Mouse (Mus musculus) forebrain, embryonic 12.5 days (tissue): ENCODE measurements around the gene Letm1. TPM values are rescaled to one million over a fixed set of nuclear protein-coding genes. Genes with fewer than 3 reads are reported as not detected.

Source experiments
- ATAC-seq: fragments of 200-750 bp; cut with Nextera tagmentation; 2 replicates; pipeline ENCODE4 v1.8.0; 2017; ENCODE audit warnings: moderate TSS enrichment; ENCODE audit not compliant: low FRiP score
- H3K27ac ChIP-seq: fragments of 300-500 bp; sonication (generic); 2 replicates; pipeline ENCODE4 v1.5.1; 2016; ENCODE audit warnings: mild to moderate bottlenecking
- H3K27me3 ChIP-seq: fragments of 300-500 bp; sonication (generic); 2 replicates; pipeline ENCODE4 v1.6.1; 2016; ENCODE audit warnings: mild to moderate bottlenecking
- H3K36me3 ChIP-seq: fragments of 300-500 bp; sonication (generic); replicated peaks from 2 replicates; pipeline ENCODE4 v1.6.1; 2016; ENCODE audit warnings: mild to moderate bottlenecking
- H3K4me1 ChIP-seq: fragments of 300-500 bp; sonication (generic); 2 replicates; pipeline ENCODE4 v1.6.1; 2016
- H3K4me2 ChIP-seq: fragments of 300-500 bp; sonication (generic); 2 replicates; pipeline ENCODE4 v1.6.1; 2016; ENCODE audit warnings: mild to moderate bottlenecking, moderate library complexity
- H3K4me3 ChIP-seq: fragments of 300-500 bp; sonication (generic); replicated peaks from 2 replicates; pipeline ENCODE4 v1.5.1; 2016; ENCODE audit warnings: mild to moderate bottlenecking
- H3K9ac ChIP-seq: fragments of 300-500 bp; sonication (generic); 2 replicates; pipeline ENCODE4 v1.6.1; 2016; ENCODE audit warnings: mild to moderate bottlenecking
- H3K9me3 ChIP-seq: fragments of 300-500 bp; sonication (generic); 2 replicates; pipeline ENCODE4 v1.6.1; 2016
- WGBS: fragments of 180-500 bp; shearing (Covaris S2); methylation state at CpG from one replicate; pipeline ENCODE4 v1.1.7; 2016; 5-methylcytosine and 5-hydroxymethylcytosine counted together
- polyA plus RNA-seq: library from polyadenylated mRNA; unstranded; fragments of >200 nt; fragmentation: Nextera tagmentation; extraction: Ambion mirVana; gene quantifications from 2 replicates; pipeline ENCODE4 v1.2.1, GENCODE M21; 2016

Letm1 gene
- polyA plus RNA-seq, 1 experiment from 2014 or later, result 58.5 TPM

- ATAC-seq, result peak; percentile 27; the same call in 1 of the 2 replicates
- peak overlapping the region; percentile 29 for H3K9ac ChIP-seq
- H3K9me3 ChIP-seq, result no peaks in the 10 kb centered on the region
- peak overlapping the region; percentile 22; the same call in 1 of the 2 replicates for H3K4me2 ChIP-seq
- H3K27ac ChIP-seq, result peak overlapping the region; percentile 86
- peaks cover 61% of the 10 kb centered on the region for H3K27me3 ChIP-seq
- WGBS, result 15% methylated on average over 8 of the region's 8 CpGs
- no peak overlapping the region for H3K4me3 ChIP-seq
- no peaks in the 10 kb centered on the region for H3K36me3 ChIP-seq
- peaks cover 76% of the 10 kb centered on the region for H3K4me1 ChIP-seq
These were observed 78.6 kb downstream of the Letm1 start for GRCm38 (mm10) chr5:33703999-33704398.

DNA sequence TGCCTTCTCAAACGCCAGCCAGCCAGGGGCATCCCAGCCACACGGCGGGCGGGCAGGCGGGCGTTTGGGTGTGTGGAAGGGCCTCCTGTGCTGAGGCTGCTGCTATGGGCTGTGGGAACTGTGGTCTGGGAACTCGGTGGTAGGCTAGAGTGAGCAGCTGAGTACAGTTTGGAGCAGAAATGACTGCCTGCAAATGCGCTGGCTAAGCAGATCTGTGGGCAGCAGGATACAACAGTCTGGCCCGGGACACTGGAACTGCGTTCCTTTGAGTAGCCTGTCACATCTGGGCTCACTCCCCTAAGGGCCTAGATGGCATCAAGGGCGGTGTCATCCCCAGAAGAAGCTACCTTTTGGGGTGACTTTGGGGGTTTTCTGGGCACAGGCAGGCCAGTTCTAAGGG is 80.8 kb downstream of the Letm1 start:
- H3K9ac ChIP-seq, result no peak overlapping the region
- H3K9me3 ChIP-seq, result no peaks in the 10 kb centered on the region
- H3K27me3 ChIP-seq, result peaks cover 77% of the 10 kb centered on the region
- H3K4me1 ChIP-seq, result peaks cover 95% of the 10 kb centered on the region
- no peak overlapping the region for H3K4me3 ChIP-seq
- no peaks in the 10 kb centered on the region for H3K36me3 ChIP-seq
- 88% methylated on average over 11 of the region's 11 CpGs for WGBS
- H3K4me2 ChIP-seq, result no peak overlapping the region
- ATAC-seq, result no peak
- peak overlapping the region; percentile 50; the same call in 1 of the 2 replicates for H3K27ac ChIP-seq

- Histone ChIP-seq H3K36me3 (no peaks in the 10 kb centered on the region), H3K9me3 (no peaks in the 10 kb centered on the region), H3K4me1 (peaks cover 95% of the 10 kb centered on the region), H3K4me3 (no peak overlapping the region), H3K27me3 (peaks cover 82% of the 10 kb centered on the region), H3K4me2 (no peak overlapping the region), H3K27ac (0 out of 2 replicates have a peak overlapping the region, but pooled peaks have one; percentile 56), H3K9ac (no peak overlapping the region)
- WGBS, result 48% methylated on average over 13 of the region's 13 CpGs
- ATAC-seq, result no peak
These were observed 82.6 kb downstream of the Letm1 start for GRCm38 (mm10) chr5:33700010-33700409.

DNA sequence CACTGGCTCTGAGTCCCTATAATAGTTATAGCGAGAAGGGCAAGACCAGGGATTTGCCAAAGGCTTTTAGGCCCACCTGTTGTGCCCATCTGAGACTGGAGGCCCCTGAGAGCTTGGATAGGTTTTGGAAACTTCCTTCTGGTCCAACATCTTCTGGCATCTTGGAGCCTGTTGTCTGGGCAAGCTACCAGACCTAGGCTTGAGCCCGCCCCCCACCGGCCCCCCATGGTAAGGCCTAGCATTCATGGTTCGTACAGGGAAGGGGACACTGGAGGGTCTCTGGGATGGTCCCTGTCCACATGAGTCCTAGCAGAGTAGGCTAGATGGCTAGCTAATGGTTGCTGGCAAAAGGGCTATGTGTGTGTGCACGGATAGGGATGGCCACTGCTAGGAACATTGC is 83.9 kb downstream of the Letm1 start:
- Histone ChIP-seq H3K27me3 (peaks cover 84% of the 10 kb centered on the region), H3K4me2 (0 out of 2 replicates have a peak overlapping the region, but pooled peaks have one; percentile 22), H3K27ac (peak overlapping the region; percentile 84), H3K9me3 (no peaks in the 10 kb centered on the region), H3K4me1 (peaks cover 95% of the 10 kb centered on the region), H3K36me3 (no peaks in the 10 kb centered on the region), H3K4me3 (no peak overlapping the region), H3K9ac (no peak overlapping the region)
- ATAC-seq, result no peak
- WGBS, result 69% methylated on average over 5 of the region's 5 CpGs

- peaks cover 94% of the 10 kb centered on the region for H3K4me1 ChIP-seq
- peak overlapping the region; percentile 84 for H3K27ac ChIP-seq
- H3K9ac ChIP-seq, result no peak overlapping the region
- peaks cover 84% of the 10 kb centered on the region for H3K27me3 ChIP-seq
- no peak overlapping the region for H3K4me3 ChIP-seq
- WGBS, result 6% methylated on average over 13 of the region's 13 CpGs
- peak overlapping the region; percentile 22; the same call in 1 of the 2 replicates for H3K4me2 ChIP-seq
- ATAC-seq, result peak; percentile 72
- H3K36me3 ChIP-seq, result no peaks in the 10 kb centered on the region
- H3K9me3 ChIP-seq, result no peaks in the 10 kb centered on the region
These were observed 84.6 kb downstream of the Letm1 start for GRCm38 (mm10) chr5:33697947-33698512.

- peaks cover 94% of the 10 kb centered on the region for H3K4me1 ChIP-seq
- H3K4me3 ChIP-seq, result no peak overlapping the region
- no peak overlapping the region for H3K9ac ChIP-seq
- no peaks in the 10 kb centered on the region for H3K36me3 ChIP-seq
- 0 out of 2 replicates have a peak overlapping the region, but pooled peaks have one; percentile 22 for H3K4me2 ChIP-seq
- ATAC-seq, result 0 out of 2 replicates have a peak, but pooled peaks have one; percentile 0
- peak overlapping the region; percentile 84 for H3K27ac ChIP-seq
- WGBS, result 8% methylated on average over 1 of the region's 1 CpGs
- H3K9me3 ChIP-seq, result no peaks in the 10 kb centered on the region
- H3K27me3 ChIP-seq, result peaks cover 84% of the 10 kb centered on the region
These were observed 85.1 kb downstream of the Letm1 start for GRCm38 (mm10) chr5:33697534-33697933.

GRCm38 (mm10) chr5:33696430-33696829 is 86.2 kb downstream of the Letm1 start:
- Histone ChIP-seq H3K27me3 (peaks cover 84% of the 10 kb centered on the region), H3K4me3 (no peak overlapping the region), H3K9ac (peak overlapping the region; percentile 51; the same call in 1 of the 2 replicates), H3K4me1 (peaks cover 94% of the 10 kb centered on the region), H3K9me3 (no peaks in the 10 kb centered on the region), H3K27ac (peak overlapping the region; percentile 96), H3K36me3 (no peaks in the 10 kb centered on the region), H3K4me2 (peak overlapping the region; percentile 68; the same call in 1 of the 2 replicates)
- WGBS, result 48% methylated on average over 5 of the region's 5 CpGs
- ATAC-seq, result no peak

- peaks cover 81% of the 10 kb centered on the region for H3K27me3 ChIP-seq
- H3K27ac ChIP-seq, result peak overlapping the region; percentile 96
- ATAC-seq, result no peak
- 1% methylated on average over 24 of the region's 24 CpGs for WGBS
- H3K4me1 ChIP-seq, result peaks cover 92% of the 10 kb centered on the region
- no peaks in the 10 kb centered on the region for H3K36me3 ChIP-seq
- peak overlapping the region; percentile 51 for H3K9ac ChIP-seq
- peak overlapping the region; percentile 68 for H3K4me2 ChIP-seq
- H3K4me3 ChIP-seq, result peak overlapping the region; percentile 46
- no peaks in the 10 kb centered on the region for H3K9me3 ChIP-seq
These were observed 86.9 kb downstream of the Letm1 start for GRCm38 (mm10) chr5:33695718-33696121.

DNA sequence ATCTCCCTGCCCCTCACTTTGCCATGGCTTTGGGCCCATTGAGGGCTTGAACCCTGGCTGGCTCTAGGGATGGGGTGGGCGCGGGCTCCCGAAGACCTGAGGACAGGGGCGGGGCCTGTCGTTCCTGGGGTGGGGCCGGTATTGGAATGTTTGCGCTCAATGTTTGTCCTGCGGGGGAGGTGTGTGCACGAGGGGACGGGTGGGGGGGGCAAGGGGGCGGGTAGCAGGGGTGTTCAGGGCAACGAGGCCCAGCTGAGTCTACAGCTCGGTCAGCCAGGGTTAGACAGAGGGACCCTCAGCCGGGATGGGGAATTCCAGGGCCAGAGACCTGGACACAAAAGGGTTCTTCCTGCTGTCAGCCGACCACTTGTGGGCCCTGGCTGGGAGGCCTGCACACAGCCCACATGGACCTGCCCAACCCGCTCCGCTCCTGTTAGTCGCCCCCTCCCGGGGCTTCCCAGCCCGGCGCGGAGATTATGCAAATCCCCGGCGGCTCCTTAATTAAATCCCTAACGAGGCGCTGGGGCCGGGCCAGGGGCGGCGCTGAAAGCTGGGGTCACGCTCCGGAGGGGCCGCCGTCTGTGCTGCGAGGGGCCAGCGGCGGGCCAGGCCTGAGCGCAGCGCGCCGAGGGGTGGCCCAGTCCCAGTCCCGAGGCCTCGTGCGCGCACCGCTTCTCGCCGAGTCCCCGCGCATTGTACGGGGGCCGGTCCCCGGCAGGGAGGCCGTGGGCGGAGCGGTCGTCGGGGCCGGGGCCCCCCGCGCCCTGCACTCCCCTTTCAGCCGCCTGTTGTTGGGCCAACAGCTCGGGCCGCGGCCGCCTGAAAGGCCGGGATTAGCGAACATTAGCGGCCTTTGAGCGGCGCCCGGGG is 87.5 kb downstream of the Letm1 start:
- peak overlapping the region; percentile 51 for H3K9ac ChIP-seq
- ATAC-seq, result peak; percentile 85
- under 1% methylated on average over 70 of the region's 71 CpGs for WGBS
- peak overlapping the region; percentile 46 for H3K4me3 ChIP-seq
- peaks cover 81% of the 10 kb centered on the region for H3K27me3 ChIP-seq
- H3K4me1 ChIP-seq, result peaks cover 92% of the 10 kb centered on the region
- peak overlapping the region; percentile 96 for H3K27ac ChIP-seq
- no peaks in the 10 kb centered on the region for H3K9me3 ChIP-seq
- H3K36me3 ChIP-seq, result no peaks in the 10 kb centered on the region
- H3K4me2 ChIP-seq, result peak overlapping the region; percentile 68

DNA sequence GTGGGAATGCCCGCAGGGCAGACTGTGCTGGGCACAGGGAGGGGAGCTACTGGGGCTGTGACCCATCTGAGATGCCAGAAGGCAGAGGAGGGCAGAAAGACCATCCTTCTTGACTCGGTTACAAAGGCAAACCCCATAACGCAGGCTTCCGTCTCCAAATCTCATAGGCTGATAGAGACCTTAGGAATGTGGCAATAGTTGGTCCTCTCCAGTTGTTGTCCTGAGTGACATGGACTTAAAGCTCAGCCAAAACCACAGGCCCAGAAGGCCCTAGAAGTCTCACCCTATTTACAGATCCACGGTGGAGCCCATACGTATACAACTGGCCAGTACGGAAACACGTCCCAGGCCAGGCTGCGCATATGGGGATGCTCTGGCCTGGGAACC is 88.2 kb downstream of the Letm1 start:
- H3K9me3 ChIP-seq, result no peaks in the 10 kb centered on the region
- 0 out of 2 replicates have a peak overlapping the region, but pooled peaks have one; percentile 51 for H3K9ac ChIP-seq
- peak overlapping the region; percentile 46; the same call in 1 of the 2 replicates for H3K4me3 ChIP-seq
- H3K36me3 ChIP-seq, result no peaks in the 10 kb centered on the region
- H3K4me2 ChIP-seq, result peak overlapping the region; percentile 68
- H3K27ac ChIP-seq, result peak overlapping the region; percentile 96
- peaks cover 80% of the 10 kb centered on the region for H3K27me3 ChIP-seq
- 23% methylated on average over 9 of the region's 9 CpGs for WGBS
- no peak for ATAC-seq
- peaks cover 92% of the 10 kb centered on the region for H3K4me1 ChIP-seq

DNA sequence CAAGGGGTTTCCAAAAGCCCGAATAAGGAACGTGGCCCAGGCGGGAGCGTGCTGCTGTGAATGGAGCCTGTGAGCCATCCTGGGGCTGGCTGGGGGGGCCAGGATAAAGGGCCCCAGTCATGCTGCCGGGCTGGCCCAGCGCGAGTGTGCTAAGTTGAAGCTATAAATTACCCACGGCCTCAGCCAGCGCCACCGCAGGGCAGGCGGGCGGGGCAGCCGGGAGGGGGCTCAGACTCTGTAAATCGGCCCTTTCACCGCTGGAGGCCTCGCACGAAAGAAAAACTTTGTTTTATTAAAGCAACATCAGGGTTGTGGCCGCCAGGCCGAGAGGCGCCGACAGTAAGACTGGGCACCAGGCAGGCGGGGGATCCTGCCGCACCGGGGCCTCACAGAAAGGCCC is 90.2 kb downstream of the Letm1 start:
- Histone ChIP-seq H3K4me2 (peak overlapping the region; percentile 32), H3K9ac (peak overlapping the region; percentile 17), H3K4me1 (peaks cover 90% of the 10 kb centered on the region), H3K27ac (peak overlapping the region; percentile 84), H3K36me3 (no peaks in the 10 kb centered on the region), H3K27me3 (peaks cover 79% of the 10 kb centered on the region), H3K4me3 (no peak overlapping the region), H3K9me3 (no peaks in the 10 kb centered on the region)
- ATAC-seq, result no peak
- under 1% methylated on average over 24 of the region's 24 CpGs for WGBS
